8 mouse cellular contexts compared by ENCODE assay signal in genomic region chr10:59911561-59912198, GRCm38 (mm10). TPM values are rescaled to one million over a fixed set of nuclear protein-coding genes. Genes with fewer than 3 reads are reported as not detected.
A peak's percentile ranks its signal among the peaks of the same experiment; 100 is the strongest.
DNase-seq lines count a peak whose midpoint lies in the region; ATAC-seq and TF ChIP-seq lines count a peak whose summit lies in the region.

No protein-coding gene starts in this region.

- no peaks in the 10 kb centered on the region for H3K27me3 ChIP-seq in liver, adult 2 months (ENCODE audit: control insufficient read depth, insufficient read depth, low read length)
- H3K27me3 ChIP-seq in forebrain, embryonic 15.5 days, result no peaks in the 10 kb centered on the region
- peaks cover 12% of the 10 kb centered on the region for H3K27me3 ChIP-seq in liver, embryonic 14.5 days (ENCODE audit: control insufficient read depth, insufficient read depth, low read length)

- no peak overlapping the region for H3K27ac ChIP-seq in liver, adult 2 months (replicated peaks; ENCODE audit: insufficient read depth, low read depth, low read length)
- no peak overlapping the region for H3K27ac ChIP-seq in forebrain, embryonic 15.5 days (replicated peaks)
- no peak overlapping the region for H3K27ac ChIP-seq in liver, embryonic 14.5 days

- DNase-seq in liver, adult 2 months (ENCODE audit: extremely low read depth, low read depth, low spot score), result no peak
- DNase-seq in liver, result no peak
- DNase-seq in induced T-regulatory cell, adult 2 months (ENCODE audit: low read depth), result peak; percentile 67
- DNase-seq in liver, embryonic 14.5 days (ENCODE audit: low read depth in 3 of 3, low spot score in 3 of 3), result no peak
- DNase-seq in retina, postnatal 1 day, result peak; percentile 76
- no peak for DNase-seq in urinary bladder, adult 18-20 months (ENCODE audit: low spot score in 2 of 2)
- DNase-seq in frontal cortex, postnatal 36 days (ENCODE audit: low spot score in 2 of 2), result no peak

- H3K4me2 ChIP-seq in forebrain, embryonic 15.5 days (replicated peaks), result peak overlapping the region; percentile 8
- H3K4me2 ChIP-seq in liver, embryonic 14.5 days (ENCODE audit: low read depth), result peak overlapping the region; percentile 16; the same call in 1 of the 2 replicates

- no peaks in the 10 kb centered on the region for H3K9me3 ChIP-seq in forebrain, embryonic 15.5 days
- no peaks in the 10 kb centered on the region for H3K9me3 ChIP-seq in liver, embryonic 14.5 days (ENCODE audit: control insufficient read depth, low read length)

- H3K9ac ChIP-seq in liver, adult 2 months (ENCODE audit: low read depth, low read length), result peak overlapping the region; percentile 37; the same call in 1 of the 2 replicates
- H3K9ac ChIP-seq in forebrain, embryonic 15.5 days (replicated peaks), result no peak overlapping the region
- no peak overlapping the region for H3K9ac ChIP-seq in liver, embryonic 14.5 days (replicated peaks)

- no peak for TF ChIP-seq CTCF in liver, adult 2 months (IDR thresholded peaks at IDR 0.05; ENCODE audit: low read depth, low read length)
- TF ChIP-seq CTCF in liver, embryonic 14.5 days (IDR thresholded peaks at IDR 0.05; ENCODE audit: low read depth), result no peak

- WGBS in liver, adult 2 months, result 21% methylated on average over 25 of the region's 25 CpGs
- whole genome bisulfite sequencing in forebrain, embryonic 15.5 days, result 5% methylated on average over 25 of the region's 25 CpGs
- WGBS in liver, embryonic 14.5 days (ENCODE audit: insufficient replicate concordance), result 15% methylated on average over 25 of the region's 25 CpGs

- TF ChIP-seq EP300 in liver, embryonic 14.5 days (IDR thresholded peaks at IDR 0.05; ENCODE audit: low read depth), result no peak

- no peak overlapping the region for H3K4me3 ChIP-seq in liver, adult 2 months (ENCODE audit: insufficient read depth, low read depth, low read length)
- H3K4me3 ChIP-seq in forebrain, embryonic 15.5 days, result no peak overlapping the region
- no peak overlapping the region for H3K4me3 ChIP-seq in liver, embryonic 14.5 days (ENCODE audit: insufficient read depth in 1 of 2, low read depth in 2 of 2, low read length in 2 of 2)

- TF ChIP-seq POLR2A in liver, adult 2 months (IDR thresholded peaks at IDR 0.05; ENCODE audit: extremely low read depth, insufficient read depth, low read length), result no peak

- H3K79me2 ChIP-seq in liver, adult 2 months (ENCODE audit: control insufficient read depth, insufficient read depth, low read length), result no peaks in the 10 kb centered on the region

- no peak for ATAC-seq in forebrain, embryonic 15.5 days (replicated peaks)
- ATAC-seq in liver, embryonic 14.5 days (ENCODE audit: insufficient read depth), result no peak

- peaks cover 11% of the 10 kb centered on the region for H3K4me1 ChIP-seq in liver, adult 2 months (ENCODE audit: control insufficient read depth, insufficient read depth, low read length)
- peaks cover 39% of the 10 kb centered on the region for H3K4me1 ChIP-seq in forebrain, embryonic 15.5 days
- H3K4me1 ChIP-seq in liver, embryonic 14.5 days (replicated peaks; ENCODE audit: control insufficient read depth in 2 of 2, insufficient read depth in 2 of 2, low read length in 1 of 2), result peaks cover 3 to 19% of the 10 kb centered on the region in 2 experiments; a peak in 3 of 4 replicates

- no peaks in the 10 kb centered on the region for H3K36me3 ChIP-seq in liver, adult 2 months (ENCODE audit: control insufficient read depth, insufficient read depth, low read length)
- H3K36me3 ChIP-seq in forebrain, embryonic 15.5 days, result no peaks in the 10 kb centered on the region
- no peaks in the 10 kb centered on the region for H3K36me3 ChIP-seq in liver, embryonic 14.5 days (replicated peaks; ENCODE audit: control insufficient read depth, insufficient read depth, low read depth)

RNA-seq across cellular contexts. Expression of gene Dnajb12, which starts 32.3 kb away (rescaled TPM):
- total RNA-seq in liver, adult 2 months (2014; rRNA removed), result 22.4 and 27.7 TPM in 2 replicates
- 47.0 and 56.9 TPM in 2 replicates for polyA plus RNA-seq in liver, adult 2 months (2012; rRNA removed)
- polyA plus RNA-seq in forebrain, embryonic 15.5 days (2015; fragmentation: Nextera tagmentation; extraction: Ambion mirVana), result 16.9 and 17.5 TPM in 2 replicates
- polyA plus RNA-seq in liver, embryonic 14.5 days (2012; rRNA removed), result 9.5 and 12.4 TPM in 2 replicates
- polyA plus RNA-seq in liver, embryonic 14.5 days (2014; fragmentation: Nextera tagmentation; extraction: Ambion mirVana), result 12.0 and 15.6 TPM in 2 replicates

RNA-seq across cellular contexts. Expression of gene Ddit4, which starts 40.0 kb away (rescaled TPM):
- total RNA-seq in liver, adult 2 months (2014; rRNA removed), result 5.2 and 8.8 TPM in 2 replicates
- 13.6 and 16.4 TPM in 2 replicates for polyA plus RNA-seq in liver, adult 2 months (2012; rRNA removed)
- 90.0 and 92.5 TPM in 2 replicates for polyA plus RNA-seq in forebrain, embryonic 15.5 days (2015; fragmentation: Nextera tagmentation; extraction: Ambion mirVana)
- polyA plus RNA-seq in liver, embryonic 14.5 days (2012; rRNA removed), result 2.5 and 3.3 TPM in 2 replicates
- 0.20 and 0.39 TPM in 2 replicates for polyA plus RNA-seq in liver, embryonic 14.5 days (2014; fragmentation: Nextera tagmentation; extraction: Ambion mirVana)

Comparison
In these comparisons a context has a peak if more than half of its experiments do, and no peak if none do; other contexts are left out.
1. DNase-seq: peak in induced T-regulatory cell, adult 2 months (single experiment) and retina, postnatal 1 day (single experiment); none in liver, adult 2 months (single experiment), liver (single experiment), liver, embryonic 14.5 days (0 of 3), urinary bladder, adult 18-20 months (0 of 2) and frontal cortex, postnatal 36 days (0 of 2).